Mouse (Mus musculus) stomach, postnatal 0 days (tissue): ENCODE data around the gene Tmem245. TPM values are rescaled to one million over a fixed set of nuclear protein-coding genes. Genes with fewer than 3 reads are reported as not detected.

ENCODE experiments used
- ATAC-seq: fragments of 200-750 bp; cut with Nextera tagmentation; 2 replicates; pipeline ENCODE4 v1.8.0; 2017; ENCODE audit not compliant: low FRiP score, low TSS enrichment
- DNase-seq: peaks from one replicate; pipeline ENCODE4 v3.0.0-alpha.2; 2016; ENCODE audit warnings: low spot score
- H3K27ac ChIP-seq: fragments of 300-500 bp; sonication (generic); replicated peaks from 2 replicates; pipeline ENCODE4 v1.5.1; 2014; ENCODE audit warnings: mild to moderate bottlenecking, control low read depth
- H3K27me3 ChIP-seq: fragments of 300-500 bp; sonication (generic); 2 replicates; pipeline ENCODE4 v1.6.1; 2014; ENCODE audit warnings: low read length; ENCODE audit not compliant: control insufficient read depth, insufficient read depth
- H3K36me3 ChIP-seq: fragments of 300-500 bp; sonication (generic); 2 replicates; pipeline ENCODE4 v1.6.1; 2014; ENCODE audit warnings: low read length, mixed read lengths; ENCODE audit not compliant: control insufficient read depth, insufficient read depth
- H3K4me1 ChIP-seq: fragments of 300-500 bp; sonication (generic); replicated peaks from 2 replicates; pipeline ENCODE4 v1.6.1; 2014; ENCODE audit warnings: antibody characterized with exemption; ENCODE audit not compliant: control insufficient read depth, insufficient read depth
- H3K4me2 ChIP-seq: fragments of 300-500 bp; sonication (generic); replicated peaks from 2 replicates; pipeline ENCODE4 v1.6.1; 2014; ENCODE audit warnings: low read depth, mild to moderate bottlenecking, control low read depth, moderate library complexity
- H3K4me3 ChIP-seq: fragments of 300-500 bp; sonication (generic); 2 replicates; pipeline ENCODE4 v1.5.1; 2014; ENCODE audit warnings: low read depth, low read length, control low read depth
- H3K9ac ChIP-seq: fragments of 300-500 bp; sonication (generic); 2 replicates; pipeline ENCODE4 v1.6.1; 2014; ENCODE audit warnings: mild to moderate bottlenecking, low read length, control low read depth, mixed read lengths
- H3K9me3 ChIP-seq: fragments of 300-500 bp; sonication (generic); 2 replicates; pipeline ENCODE4 v1.6.1; 2016; ENCODE audit warnings: low read length; ENCODE audit not compliant: control insufficient read depth
- CTCF ChIP-seq: IDR thresholded peaks from 2 replicates; pipeline ENCODE4 v1.5.1; 2016; ENCODE audit warnings: antibody characterized with exemption, low read depth, mild to moderate bottlenecking, moderate library complexity
- EP300 ChIP-seq: optimal IDR thresholded peaks from 2 replicates; pipeline ENCODE3; 2016; ENCODE audit warnings: antibody characterized with exemption
- WGBS: fragments of 180-500 bp; shearing (Covaris S2); extraction: QIAGEN DNeasy Blood & Tissue Kit; methylation state at CpG from one replicate; pipeline ENCODE4 v1.1.7; 2014; 5-methylcytosine and 5-hydroxymethylcytosine counted together
- polyA plus RNA-seq: library from polyadenylated mRNA; unstranded; fragments of >200 nt; fragmentation: Nextera tagmentation; extraction: Ambion mirVana; gene quantifications from 2 replicates; pipeline ENCODE4 v1.2.1, GENCODE M21; 2015

Tmem245 gene
- 4.0 and 4.9 TPM in 2 replicates for polyA plus RNA-seq

GRCm38 (mm10) chr4:56946641-56947640, at the start of gene Tmem245:
Gene Tmem245 (minus strand): TSS chr4:56947437.
- ATAC-seq (peak; percentile 97), DNase-seq (peak; percentile 97)
- no peaks in the 10 kb centered on the region for H3K27me3 ChIP-seq
- H3K4me3 ChIP-seq: peak within 1 kb of the TSS; percentile 86
- WGBS: under 1% methylated on average over 77 of the region's 107 CpGs
- H3K9me3 ChIP-seq: no peaks in the 10 kb centered on the region
- no peak for TF ChIP-seq CTCF
- TF ChIP-seq EP300: no peak
- peak within 1 kb of the TSS; percentile 86 for H3K9ac ChIP-seq
- H3K27ac ChIP-seq: peak within 1 kb of the TSS; percentile 95
- peak within 1 kb of the TSS; percentile 93 for H3K4me2 ChIP-seq
- peaks cover 7% of the 10 kb centered on the region; the same call in 1 of the 2 replicates for H3K4me1 ChIP-seq
- H3K36me3 ChIP-seq: no peaks in the 10 kb centered on the region

GRCm38 (mm10) chr4:56993331-56993730, 46.1 kb upstream of the Tmem245 start:
- Histone ChIP-seq H3K4me3 (no peak overlapping the region), H3K27ac (no peak overlapping the region), H3K27me3 (no peaks in the 10 kb centered on the region), H3K4me2 (no peak overlapping the region), H3K36me3 (no peaks in the 10 kb centered on the region), H3K9me3 (0 out of 2 replicates have a peak, but pooled peaks cover 1% of the 10 kb centered on the region), H3K9ac (no peak overlapping the region), H3K4me1 (0 out of 2 replicates have a peak, but pooled peaks cover 3% of the 10 kb centered on the region)
- 69% methylated on average over 7 of the region's 7 CpGs for WGBS
- DNase-seq: no peak
- no peak for ATAC-seq
- TF ChIP-seq EP300 (no peak), CTCF (no peak)

- Histone ChIP-seq H3K9ac (no peak overlapping the region), H3K4me3 (no peak overlapping the region), H3K4me1 (0 out of 2 replicates have a peak, but pooled peaks cover 3% of the 10 kb centered on the region), H3K27me3 (no peaks in the 10 kb centered on the region), H3K4me2 (no peak overlapping the region), H3K27ac (no peak overlapping the region), H3K36me3 (no peaks in the 10 kb centered on the region), H3K9me3 (0 out of 2 replicates have a peak, but pooled peaks cover 3% of the 10 kb centered on the region)
- TF ChIP-seq CTCF (no peak), EP300 (no peak)
- ATAC-seq (no peak), DNase-seq (no peak)
- WGBS: 56% methylated on average over 2 of the region's 2 CpGs
Observed at GRCm38 (mm10) chr4:56991951-56992350, 44.7 kb upstream of the Tmem245 start.

DNA sequence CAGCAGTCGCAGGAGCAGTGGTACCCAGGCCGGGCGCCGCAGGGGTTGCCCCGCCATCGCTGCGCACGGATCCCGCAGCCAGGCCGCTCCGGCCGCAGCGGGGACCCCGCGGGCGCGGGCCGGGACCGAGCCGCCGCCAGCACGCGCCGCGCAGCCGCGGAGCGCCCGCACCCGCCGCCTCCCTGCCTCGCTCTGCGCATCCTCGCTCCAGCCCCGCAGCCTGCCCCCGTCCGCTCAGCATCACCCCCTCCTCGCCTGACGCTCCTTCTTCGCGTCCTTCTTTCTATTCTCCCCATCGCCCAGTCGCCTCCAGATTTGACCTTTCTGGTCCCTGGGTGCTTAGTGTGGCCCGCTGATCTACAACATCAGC, 43.0 kb upstream of the Tmem245 start, which contains the start of gene Frrs1l:
Gene Frrs1l (minus strand): TSS at position 177 of the 370 bp plus-strand sequence.
- no peak for DNase-seq
- WGBS: 0% methylated on average over 25 of the region's 44 CpGs

DNA sequence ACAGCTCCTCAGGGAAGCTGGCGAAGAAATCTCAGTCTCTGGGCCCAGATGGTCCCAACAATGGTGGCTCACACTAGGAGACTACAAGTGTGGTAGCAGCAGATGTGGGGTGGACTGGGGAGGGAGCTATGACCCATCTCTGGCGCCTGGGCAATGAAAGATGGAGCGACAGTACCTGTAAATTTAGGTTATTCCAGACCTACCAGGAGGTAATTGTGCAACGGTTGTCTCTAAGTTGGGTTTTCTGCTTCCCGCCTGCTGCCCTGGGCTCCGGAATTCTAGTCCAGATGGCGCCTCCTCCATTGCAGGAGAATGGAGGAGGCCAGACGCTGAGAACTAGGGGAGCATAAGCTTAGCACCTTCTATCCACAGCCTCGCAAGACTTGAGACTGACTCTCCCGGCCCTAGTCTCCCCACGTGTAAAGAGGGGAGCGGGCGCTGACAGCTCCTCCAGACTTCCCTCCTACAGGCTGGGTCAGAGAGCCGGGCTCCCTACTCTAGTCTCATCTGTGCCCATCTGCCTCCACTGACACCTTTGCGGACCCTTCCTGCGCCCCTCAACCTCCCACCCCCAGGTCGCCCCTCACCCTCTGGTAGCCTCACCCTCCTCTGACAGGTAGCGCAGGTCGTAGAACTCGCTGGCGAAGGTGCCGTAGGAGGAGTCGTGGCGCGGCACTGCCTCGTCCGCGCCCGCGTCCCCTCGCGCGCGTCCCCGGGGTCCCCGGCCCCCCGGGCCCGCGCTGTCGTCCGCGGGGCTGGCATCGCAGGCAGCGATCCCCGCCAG, 42.4 kb upstream of the Tmem245 start:
- DNase-seq: no peak
- TF ChIP-seq CTCF: no peak
- TF ChIP-seq EP300: no peak

More for the DNA sequence above, 43.0 kb upstream of the Tmem245 start, which contains the start of gene Frrs1l:
- H3K4me2 ChIP-seq: peak within 1 kb of the TSS; percentile 97
- H3K27me3 ChIP-seq: no peaks in the 10 kb centered on the region
- no peak for TF ChIP-seq EP300
- no peak for TF ChIP-seq CTCF
- peak within 1 kb of the TSS; percentile 53 for H3K9ac ChIP-seq
- 0 out of 2 replicates have a peak, but pooled peaks cover 3% of the 10 kb centered on the region for H3K4me1 ChIP-seq
- 0 out of 2 replicates have a peak, but pooled peaks cover 3% of the 10 kb centered on the region for H3K9me3 ChIP-seq
- H3K36me3 ChIP-seq: no peaks in the 10 kb centered on the region
- ATAC-seq: no peak
- H3K4me3 ChIP-seq: peak within 1 kb of the TSS; percentile 50
- H3K27ac ChIP-seq: no peak within 1 kb of the TSS

More for the DNA sequence above, 42.4 kb upstream of the Tmem245 start:
- Histone ChIP-seq H3K4me2 (peak overlapping the region; percentile 97), H3K9ac (peak overlapping the region; percentile 53), H3K4me3 (peak overlapping the region; percentile 50), H3K27me3 (no peaks in the 10 kb centered on the region), H3K4me1 (0 out of 2 replicates have a peak, but pooled peaks cover 3% of the 10 kb centered on the region), H3K27ac (no peak overlapping the region), H3K36me3 (no peaks in the 10 kb centered on the region), H3K9me3 (0 out of 2 replicates have a peak, but pooled peaks cover 3% of the 10 kb centered on the region)
- WGBS: 7% methylated on average over 45 of the region's 45 CpGs
- ATAC-seq: no peak
